Mouse (Mus musculus) embryonic facial prominence, embryonic 15.5 days (tissue): Measurements from ENCODE around the gene Nmrk2. TPM values are rescaled to one million over a fixed set of nuclear protein-coding genes. Genes with fewer than 3 reads are reported as not detected.
A peak's percentile ranks its signal among the peaks of the same experiment; 100 is the strongest.
"Not testable (repeated sequence)": the region's sequence is repeated elsewhere in the genome, so short reads cannot be mapped to it uniquely, and the experiment has no call there.

Experiments used
- ATAC-seq: fragments of 200-750 bp; cut with Nextera tagmentation; 2 replicates; pipeline ENCODE4 v1.8.0; 2017; ENCODE audit warnings: low read depth, moderate TSS enrichment; ENCODE audit not compliant: insufficient number of reproducible peaks, low FRiP score, low TSS enrichment
- H3K27ac ChIP-seq: fragments of 300-500 bp; sonication (generic); replicated peaks from 2 replicates; pipeline ENCODE4 v1.5.1; 2015; ENCODE audit warnings: mild to moderate bottlenecking, inconsistent platforms
- H3K27me3 ChIP-seq: fragments of 300-500 bp; sonication (generic); 2 replicates; pipeline ENCODE4 v1.6.1; 2015; ENCODE audit warnings: inconsistent platforms
- H3K36me3 ChIP-seq: fragments of 300-500 bp; sonication (generic); 2 replicates; pipeline ENCODE4 v1.6.1; 2015; ENCODE audit warnings: mild to moderate bottlenecking, inconsistent platforms
- H3K4me1 ChIP-seq: fragments of 300-500 bp; sonication (generic); 2 replicates; pipeline ENCODE4 v1.6.1; 2015; ENCODE audit warnings: inconsistent platforms
- H3K4me2 ChIP-seq: fragments of 300-500 bp; sonication (generic); replicated peaks from 2 replicates; pipeline ENCODE4 v1.6.1; 2015; ENCODE audit warnings: mild to moderate bottlenecking, inconsistent platforms
- H3K4me3 ChIP-seq: fragments of 300-500 bp; sonication (generic); replicated peaks from 2 replicates; pipeline ENCODE4 v1.5.1; 2015; ENCODE audit warnings: mild to moderate bottlenecking, inconsistent platforms
- H3K9ac ChIP-seq: fragments of 300-500 bp; sonication (generic); 2 replicates; pipeline ENCODE4 v1.6.1; 2015; ENCODE audit warnings: inconsistent platforms
- H3K9me3 ChIP-seq: fragments of 300-500 bp; sonication (generic); replicated peaks from 2 replicates; pipeline ENCODE4 v1.6.1; 2016; ENCODE audit warnings: inconsistent platforms
- WGBS: fragments of 180-500 bp; shearing (Covaris S2); methylation state at CpG from one replicate; pipeline ENCODE4 v1.1.7; 2015; 5-methylcytosine and 5-hydroxymethylcytosine counted together
- polyA plus RNA-seq: library from polyadenylated mRNA; unstranded; fragments of >200 nt; fragmentation: Nextera tagmentation; extraction: Ambion mirVana; gene quantifications from 2 replicates; pipeline ENCODE4 v1.2.1, GENCODE M21; 2015

Nmrk2 gene
- polyA plus RNA-seq, 1 experiment from 2014 or later = 0.36 TPM

DNA sequence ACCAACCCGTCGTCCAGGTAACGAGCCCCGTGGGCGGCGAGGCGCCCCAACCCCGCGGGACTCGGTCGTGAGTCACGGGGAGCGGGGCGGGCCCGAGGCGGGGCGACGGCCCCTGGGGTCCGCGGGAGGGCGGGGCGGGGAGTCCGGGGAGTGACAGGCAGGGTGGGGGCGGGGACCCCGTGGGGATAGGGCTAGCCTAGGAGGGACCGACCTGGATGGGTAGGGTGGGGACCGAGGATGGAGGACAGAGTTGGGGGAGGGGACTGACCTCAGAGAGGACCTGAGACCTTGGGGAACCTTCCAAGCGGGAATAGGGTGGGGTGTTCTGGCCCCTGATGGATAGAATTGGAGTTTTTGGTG, 31.4 kb upstream of the Nmrk2 start:
- 0 out of 2 replicates have a peak overlapping the region, but pooled peaks have one; percentile 41 for H3K27ac ChIP-seq
- peaks cover 35% of the 10 kb centered on the region for H3K27me3 ChIP-seq

GRCm38 (mm10) chr10:81232580-81233225, 30.9 kb upstream of the Nmrk2 start, which contains the start of gene Zfr2:
Zfr2 (plus strand) TSS chr10:81233155.
- no peaks in the 10 kb centered on the region for H3K9me3 ChIP-seq
- peak; percentile 87 for ATAC-seq
- H3K27ac ChIP-seq = 0 out of 2 replicates have a peak within 1 kb of the TSS, but pooled peaks have one; percentile 41
- peak within 1 kb of the TSS; percentile 77 for H3K9ac ChIP-seq
- H3K36me3 ChIP-seq = no peaks in the 10 kb centered on the region
- H3K4me3 ChIP-seq = peak within 1 kb of the TSS; percentile 78
- H3K4me2 ChIP-seq = peak within 1 kb of the TSS; percentile 59
- WGBS = 8% methylated on average over 29 of the region's 29 CpGs
- peaks cover 35% of the 10 kb centered on the region for H3K27me3 ChIP-seq
- H3K4me1 ChIP-seq = peaks cover 40% of the 10 kb centered on the region

More for the DNA sequence above, 31.4 kb upstream of the Nmrk2 start:
- Histone ChIP-seq H3K9ac (peak overlapping the region; percentile 77), H3K4me2 (peak overlapping the region; percentile 59), H3K4me1 (peaks cover 42% of the 10 kb centered on the region), H3K9me3 (no peaks in the 10 kb centered on the region), H3K36me3 (no peaks in the 10 kb centered on the region), H3K4me3 (peak overlapping the region; percentile 78)
- WGBS = under 1% methylated on average over 28 of the region's 28 CpGs
- peak; percentile 71; the same call in 1 of the 2 replicates for ATAC-seq

DNA sequence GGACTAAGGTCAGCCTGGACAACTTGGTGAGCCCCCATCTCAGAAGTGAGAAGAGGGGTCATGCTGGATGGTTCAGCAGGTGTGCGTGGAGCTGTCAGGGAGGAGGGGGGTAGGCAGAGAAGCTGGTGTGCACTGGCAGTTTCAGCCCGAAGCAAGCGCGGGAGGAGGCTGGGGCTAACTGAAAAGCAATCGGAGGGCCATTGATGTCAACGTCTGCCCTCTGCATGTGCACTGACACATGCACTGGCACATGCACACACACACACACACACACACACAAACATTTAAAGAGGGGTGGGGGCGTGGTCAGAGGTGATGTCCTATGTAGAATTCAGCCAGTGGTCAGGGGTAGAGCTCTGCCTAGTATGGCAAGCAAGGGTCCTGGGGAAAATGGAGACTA, 29.6 kb upstream of the Nmrk2 start:
- Histone ChIP-seq H3K9me3 (no peaks in the 10 kb centered on the region), H3K9ac (no peak overlapping the region), H3K36me3 (no peaks in the 10 kb centered on the region), H3K27me3 (peaks cover 35% of the 10 kb centered on the region), H3K4me1 (peaks cover 33% of the 10 kb centered on the region), H3K27ac (no peak overlapping the region), H3K4me3 (no peak overlapping the region), H3K4me2 (no peak overlapping the region)
- 50% methylated on average over 7 of the region's 7 CpGs for WGBS
- ATAC-seq = no peak

GRCm38 (mm10) chr10:81230438-81231332, 28.8 kb upstream of the Nmrk2 start, which contains the start of gene Atcay:
Atcay (minus strand) TSS chr10:81230833.
- H3K27me3 ChIP-seq = peaks cover 35% of the 10 kb centered on the region
- H3K27ac ChIP-seq = no peak within 1 kb of the TSS
- no peak for ATAC-seq
- peaks cover 27% of the 10 kb centered on the region for H3K4me1 ChIP-seq
- H3K36me3 ChIP-seq = no peaks in the 10 kb centered on the region
- WGBS = 7% methylated on average over 27 of the region's 27 CpGs
- H3K9ac ChIP-seq = no peak within 1 kb of the TSS
- no peaks in the 10 kb centered on the region for H3K9me3 ChIP-seq
- peak within 1 kb of the TSS; percentile 15 for H3K4me3 ChIP-seq
- H3K4me2 ChIP-seq = peak within 1 kb of the TSS; percentile 34

- H3K4me2 ChIP-seq = peak overlapping the region; percentile 34
- peak overlapping the region; percentile 15 for H3K4me3 ChIP-seq
- no peak overlapping the region for H3K27ac ChIP-seq
- no peak for ATAC-seq
- peaks cover 25% of the 10 kb centered on the region for H3K4me1 ChIP-seq
- peaks cover 35% of the 10 kb centered on the region for H3K27me3 ChIP-seq
- no peaks in the 10 kb centered on the region for H3K9me3 ChIP-seq
- 12% methylated on average over 20 of the region's 20 CpGs for WGBS
- H3K9ac ChIP-seq = no peak overlapping the region
- H3K36me3 ChIP-seq = no peaks in the 10 kb centered on the region
Measured at GRCm38 (mm10) chr10:81229735-81230437, 28.0 kb upstream of the Nmrk2 start.

DNA sequence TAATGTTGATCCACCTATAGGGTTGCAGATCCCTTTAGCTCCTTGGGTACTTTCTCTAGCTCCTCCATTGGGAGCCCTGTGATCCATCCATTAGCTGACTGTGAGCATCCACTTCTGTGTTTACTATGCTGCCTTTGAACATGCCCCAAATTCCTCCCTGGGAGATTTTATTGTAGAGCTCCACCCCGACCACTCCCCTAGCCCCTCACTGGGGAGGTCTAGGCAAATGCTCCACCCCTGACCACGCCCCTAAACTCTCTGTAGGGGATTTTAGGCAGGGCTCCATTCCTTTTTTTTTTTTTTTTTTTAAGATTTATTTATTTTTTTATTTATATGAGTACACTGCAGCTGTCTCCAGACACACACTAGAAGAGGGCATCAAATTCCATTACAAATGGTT, 21.9 kb upstream of the Nmrk2 start:
- 63% methylated on average over 2 of the region's 2 CpGs for WGBS
- ATAC-seq = not testable (repeated sequence)

GRCm38 (mm10) chr10:81221402-81222015, 19.7 kb upstream of the Nmrk2 start:
- Histone ChIP-seq H3K4me1 (no peaks in the 10 kb centered on the region), H3K27me3 (no peaks in the 10 kb centered on the region; the same call in 1 of the 2 replicates), H3K4me2 (no peak overlapping the region), H3K9ac (no peak overlapping the region), H3K36me3 (no peaks in the 10 kb centered on the region), H3K4me3 (no peak overlapping the region), H3K27ac (no peak overlapping the region), H3K9me3 (no peaks in the 10 kb centered on the region)
- no peak for ATAC-seq
- 87% methylated on average over 5 of the region's 5 CpGs for WGBS

More for the DNA sequence above, 21.9 kb upstream of the Nmrk2 start:
- H3K9me3 ChIP-seq, H3K36me3 ChIP-seq, H3K9ac ChIP-seq, H3K27ac ChIP-seq, H3K4me3 ChIP-seq, H3K27me3 ChIP-seq, H3K4me2 ChIP-seq, H3K4me1 ChIP-seq: not testable (repeated sequence)

DNA sequence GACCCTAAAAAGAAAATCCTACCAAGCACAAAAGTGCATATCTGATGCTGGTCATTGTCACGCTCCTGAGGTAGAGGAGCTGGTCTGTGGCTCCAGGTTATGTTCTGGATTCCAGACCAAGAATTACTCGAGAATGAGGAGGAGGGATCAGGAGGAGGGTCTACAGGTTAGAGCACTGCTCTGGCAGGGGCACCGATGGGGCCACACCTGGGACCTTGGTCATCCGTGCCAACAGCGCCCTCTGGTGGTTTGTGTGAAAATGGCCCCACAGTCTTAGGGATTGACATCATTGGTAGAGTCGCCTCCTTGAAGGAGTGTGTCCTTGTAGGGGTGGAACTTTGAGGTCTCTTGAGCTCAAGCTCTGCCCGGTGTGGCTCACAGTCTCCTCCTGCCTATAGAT, 16.1 kb upstream of the Nmrk2 start:
- no peak overlapping the region for H3K4me2 ChIP-seq
- H3K36me3 ChIP-seq = no peaks in the 10 kb centered on the region
- no peak overlapping the region for H3K27ac ChIP-seq
- ATAC-seq = no peak
- no peaks in the 10 kb centered on the region for H3K4me1 ChIP-seq
- no peaks in the 10 kb centered on the region; the same call in 1 of the 2 replicates for H3K27me3 ChIP-seq
- WGBS = 34% methylated on average over 7 of the region's 7 CpGs
- H3K9ac ChIP-seq = no peak overlapping the region
- no peak overlapping the region for H3K4me3 ChIP-seq
- H3K9me3 ChIP-seq = no peaks in the 10 kb centered on the region

DNA sequence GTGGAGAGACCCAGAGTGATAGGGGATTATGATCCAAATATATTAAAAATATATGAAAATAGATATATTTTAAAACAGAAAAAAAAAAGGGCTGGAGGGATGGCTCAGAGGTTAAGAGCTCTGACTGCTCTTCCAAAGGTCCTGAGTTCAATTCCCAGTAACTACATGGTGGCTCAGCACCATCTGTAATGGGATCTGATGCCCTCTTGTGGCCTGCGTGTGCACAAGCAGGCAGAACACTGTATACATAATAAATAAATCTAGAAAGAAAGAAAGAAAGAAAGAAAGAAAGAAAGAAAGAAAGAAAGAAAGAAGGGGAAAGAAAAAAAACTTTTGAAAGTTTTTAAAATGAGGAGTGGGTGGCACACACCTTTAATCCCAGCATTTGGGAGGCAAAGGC, 15.4 kb upstream of the Nmrk2 start:
- not testable (repeated sequence) for H3K27ac ChIP-seq, H3K36me3 ChIP-seq, H3K4me1 ChIP-seq, H3K4me2 ChIP-seq, H3K9me3 ChIP-seq, H3K9ac ChIP-seq, H3K27me3 ChIP-seq, ATAC-seq, H3K4me3 ChIP-seq
- WGBS = 14% methylated on average over 1 of the region's 1 CpGs

DNA sequence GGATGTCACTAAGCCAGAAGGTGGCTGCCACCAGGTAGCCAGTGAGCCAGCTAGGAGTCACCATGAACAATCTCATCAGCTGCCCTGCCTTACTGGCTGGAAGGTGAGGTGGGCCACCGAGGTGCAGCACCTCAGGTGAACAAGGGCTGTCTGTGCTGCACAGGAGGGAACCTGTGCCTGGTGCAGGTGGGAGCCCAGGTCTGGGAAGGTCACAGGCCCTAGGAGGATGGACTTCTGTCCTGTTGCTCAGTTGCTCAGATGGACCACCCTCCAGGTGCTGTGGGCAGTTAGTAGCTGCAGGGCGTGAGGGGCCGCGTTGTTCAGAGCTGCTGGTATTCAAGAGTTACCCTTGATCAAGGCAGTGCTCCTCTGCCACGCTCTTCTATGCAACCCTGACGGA, 15.0 kb upstream of the Nmrk2 start:
- no peak for ATAC-seq
- 80% methylated on average over 6 of the region's 6 CpGs for WGBS
- Histone ChIP-seq H3K9me3 (no peaks in the 10 kb centered on the region), H3K4me3 (no peak overlapping the region), H3K27me3 (no peaks in the 10 kb centered on the region; the same call in 1 of the 2 replicates), H3K27ac (no peak overlapping the region), H3K4me1 (no peaks in the 10 kb centered on the region), H3K9ac (no peak overlapping the region), H3K4me2 (no peak overlapping the region), H3K36me3 (no peaks in the 10 kb centered on the region)
